Mouse (Mus musculus) limb, embryonic 10.5 days (tissue): ENCODE results near the gene Bdkrb2. TPM values are rescaled to one million over a fixed set of nuclear protein-coding genes. Genes with fewer than 3 reads are reported as not detected.

ENCODE experiments used
- DNase-seq: peaks from one replicate; pipeline ENCODE4 v3.0.0-alpha.2; 2017; ENCODE audit warnings: low spot score
- H3K27ac ChIP-seq: fragments of 300-500 bp; sonication (generic); 2 replicates; pipeline ENCODE4 v1.5.1; 2016; ENCODE audit warnings: mild to moderate bottlenecking
- H3K27me3 ChIP-seq: fragments of 300-500 bp; sonication (generic); 2 replicates; pipeline ENCODE4 v1.6.1; 2016; ENCODE audit warnings: low read depth, mild to moderate bottlenecking; ENCODE audit not compliant: poor library complexity, severe bottlenecking
- H3K36me3 ChIP-seq: fragments of 300-500 bp; sonication (generic); 2 replicates; pipeline ENCODE4 v1.6.1; 2016; ENCODE audit warnings: mild to moderate bottlenecking, moderate library complexity
- H3K4me1 ChIP-seq: fragments of 300-500 bp; sonication (generic); 2 replicates; pipeline ENCODE4 v1.6.1; 2016
- H3K4me3 ChIP-seq: fragments of 300-500 bp; sonication (generic); 2 replicates; pipeline ENCODE4 v1.5.1; 2016; ENCODE audit warnings: mild to moderate bottlenecking, moderate library complexity
- H3K9me3 ChIP-seq: fragments of 300-500 bp; sonication (generic); replicated peaks from 2 replicates; pipeline ENCODE4 v1.6.1; 2016; ENCODE audit warnings: mild to moderate bottlenecking
- WGBS: fragments of 180-500 bp; shearing (Covaris S2); methylation state at CpG from one replicate; pipeline ENCODE4 v1.1.7; 2016; 5-methylcytosine and 5-hydroxymethylcytosine counted together
- polyA plus RNA-seq: library from polyadenylated mRNA; unstranded; fragments of >200 nt; fragmentation: Nextera tagmentation; extraction: Ambion mirVana; gene quantifications from 2 replicates; pipeline ENCODE4 v1.2.1, GENCODE M21; 2016

Gene Bdkrb2
- polyA plus RNA-seq, 1 experiment from 2014 or later: 0.93 TPM

DNA sequence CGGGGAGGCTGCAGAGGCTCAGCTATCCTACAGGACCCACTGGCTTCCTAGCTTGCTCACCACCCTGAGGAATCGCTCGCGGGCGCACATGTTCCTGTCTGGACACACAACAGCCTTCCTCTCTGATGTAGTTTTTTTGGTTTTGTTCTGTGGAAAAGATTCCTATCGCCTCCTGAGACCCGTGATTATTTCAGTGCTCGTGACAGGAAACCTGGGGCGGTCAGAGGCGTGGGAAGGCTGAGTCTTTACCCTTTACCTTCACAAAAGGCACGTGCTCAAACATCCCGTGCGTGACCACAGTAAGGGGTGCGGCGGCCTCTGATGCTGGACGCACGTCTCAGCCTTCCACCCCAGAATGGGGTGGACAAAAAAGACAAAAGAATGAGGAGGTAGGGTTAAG is 17.5 kb downstream of the Bdkrb2 start:
- WGBS: 81% methylated on average over 17 of the region's 17 CpGs
- Histone ChIP-seq H3K4me1 (peaks cover 19% of the 10 kb centered on the region), H3K4me3 (no peak overlapping the region), H3K36me3 (no peaks in the 10 kb centered on the region), H3K9me3 (no peaks in the 10 kb centered on the region), H3K27me3 (no peaks in the 10 kb centered on the region), H3K27ac (no peak overlapping the region)
- no peak for DNase-seq

GRCm38 (mm10) chr12:105582486-105582885 is 19.5 kb downstream of the Bdkrb2 start:
- Histone ChIP-seq H3K27ac (no peak overlapping the region), H3K36me3 (no peaks in the 10 kb centered on the region), H3K4me3 (no peak overlapping the region), H3K27me3 (no peaks in the 10 kb centered on the region), H3K4me1 (peaks cover 19% of the 10 kb centered on the region), H3K9me3 (no peaks in the 10 kb centered on the region)
- WGBS: 68% methylated on average over 9 of the region's 9 CpGs
- no peak for DNase-seq

GRCm38 (mm10) chr12:105583484-105583883 is 20.5 kb downstream of the Bdkrb2 start:
- 33% methylated on average over 2 of the region's 2 CpGs for WGBS
- H3K4me1 ChIP-seq: peaks cover 19% of the 10 kb centered on the region
- H3K27ac ChIP-seq: 0 out of 2 replicates have a peak overlapping the region, but pooled peaks have one; percentile 1
- no peaks in the 10 kb centered on the region for H3K9me3 ChIP-seq
- H3K4me3 ChIP-seq: no peak overlapping the region
- peak; percentile 49 for DNase-seq
- H3K36me3 ChIP-seq: no peaks in the 10 kb centered on the region
- H3K27me3 ChIP-seq: no peaks in the 10 kb centered on the region

- WGBS: 15% methylated on average over 12 of the region's 12 CpGs
- no peak overlapping the region for H3K27ac ChIP-seq
These were observed 21.8 kb downstream of the Bdkrb2 start for GRCm38 (mm10) chr12:105584851-105585250.

DNA sequence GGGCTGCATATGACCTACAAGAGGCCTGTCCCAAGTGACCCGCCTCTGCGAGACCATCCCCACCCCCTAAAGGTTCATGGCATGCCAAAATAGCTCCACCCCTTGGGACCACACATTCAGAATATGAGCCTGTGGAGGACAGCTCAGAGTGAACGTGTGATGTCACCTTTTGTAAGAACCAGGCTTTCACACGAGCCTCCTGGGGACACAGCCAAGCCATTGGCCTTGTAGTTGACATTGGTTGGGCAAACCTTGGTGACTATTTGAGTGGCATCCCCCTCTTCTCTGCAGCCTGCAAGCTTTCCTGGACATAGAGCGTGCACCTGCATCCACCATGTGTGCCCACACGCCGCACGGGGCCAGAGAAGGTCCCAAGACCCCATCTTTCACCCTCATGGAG is 24.5 kb downstream of the Bdkrb2 start:
- no peak for DNase-seq
- 88% methylated on average over 8 of the region's 8 CpGs for WGBS
- Histone ChIP-seq H3K27me3 (no peaks in the 10 kb centered on the region), H3K9me3 (no peaks in the 10 kb centered on the region), H3K36me3 (no peaks in the 10 kb centered on the region), H3K4me3 (no peak overlapping the region), H3K4me1 (peaks cover 15% of the 10 kb centered on the region), H3K27ac (no peak overlapping the region)

More at GRCm38 (mm10) chr12:105584851-105585250, 21.8 kb downstream of the Bdkrb2 start:
- no peaks in the 10 kb centered on the region for H3K27me3 ChIP-seq
- no peaks in the 10 kb centered on the region for H3K9me3 ChIP-seq
- H3K4me3 ChIP-seq: no peak overlapping the region
- peak; percentile 91 for DNase-seq
- no peaks in the 10 kb centered on the region for H3K36me3 ChIP-seq
- H3K4me1 ChIP-seq: peaks cover 17% of the 10 kb centered on the region

GRCm38 (mm10) chr12:105590786-105591185 is 27.8 kb downstream of the Bdkrb2 start:
- Histone ChIP-seq H3K36me3 (no peaks in the 10 kb centered on the region), H3K4me3 (no peak overlapping the region), H3K27ac (no peak overlapping the region), H3K9me3 (no peaks in the 10 kb centered on the region), H3K4me1 (peaks cover 8% of the 10 kb centered on the region), H3K27me3 (no peaks in the 10 kb centered on the region)
- 82% methylated on average over 7 of the region's 7 CpGs for WGBS
- DNase-seq: no peak

GRCm38 (mm10) chr12:105592361-105592761 is 29.3 kb downstream of the Bdkrb2 start:
- Histone ChIP-seq H3K4me1 (peaks cover 13% of the 10 kb centered on the region), H3K27me3 (no peaks in the 10 kb centered on the region), H3K27ac (no peak overlapping the region), H3K4me3 (no peak overlapping the region), H3K9me3 (no peaks in the 10 kb centered on the region), H3K36me3 (no peaks in the 10 kb centered on the region)
- 97% methylated on average over 23 of the region's 23 CpGs for WGBS
- DNase-seq: no peak

DNA sequence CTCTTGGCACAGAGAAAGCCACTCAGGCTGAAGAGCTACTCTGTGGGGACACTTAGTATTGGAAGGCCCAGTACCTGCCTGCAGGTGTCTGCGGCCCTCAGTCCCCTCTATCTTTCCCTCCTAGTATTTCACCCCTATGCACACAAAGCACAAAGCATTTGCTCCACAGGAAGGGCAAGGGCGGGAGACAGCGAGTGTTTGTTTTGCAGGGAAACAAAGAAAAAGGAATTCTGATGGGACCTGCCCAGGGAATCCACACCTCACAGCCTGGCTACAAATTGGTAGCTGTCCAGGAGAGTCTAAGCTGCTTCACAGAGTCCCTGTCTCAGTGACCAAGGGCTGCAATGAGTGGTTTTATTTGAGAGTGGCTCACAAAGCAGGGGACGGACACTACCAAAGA is 30.4 kb downstream of the Bdkrb2 start:
- no peak for DNase-seq
- peaks cover 24% of the 10 kb centered on the region for H3K4me1 ChIP-seq
- H3K36me3 ChIP-seq: no peaks in the 10 kb centered on the region
- H3K27ac ChIP-seq: no peak overlapping the region
- no peaks in the 10 kb centered on the region for H3K9me3 ChIP-seq
- no peak overlapping the region for H3K4me3 ChIP-seq
- 77% methylated on average over 4 of the region's 4 CpGs for WGBS
- no peaks in the 10 kb centered on the region for H3K27me3 ChIP-seq

DNA sequence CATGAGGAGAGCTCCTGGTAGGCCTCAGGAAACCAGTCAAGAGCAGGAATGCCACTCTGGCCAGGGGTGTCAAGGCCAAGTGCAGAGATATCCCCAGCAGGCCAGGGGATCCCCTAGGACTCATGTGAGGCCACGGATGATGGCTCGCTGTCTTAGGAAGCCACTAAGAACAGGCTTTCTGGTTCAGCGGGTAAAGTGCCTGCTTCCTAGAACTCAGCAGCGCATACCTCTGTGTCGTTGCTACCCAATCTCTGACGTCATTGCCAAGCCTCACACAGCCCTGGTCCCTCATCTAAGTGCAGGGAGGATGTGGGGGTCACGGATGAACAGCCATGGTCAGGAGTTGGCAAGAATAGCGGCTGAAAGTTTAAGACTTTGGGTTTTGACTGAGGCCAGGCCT is 34.1 kb downstream of the Bdkrb2 start:
- peak overlapping the region; percentile 14; the same call in 1 of the 2 replicates for H3K27ac ChIP-seq
- peaks cover 44% of the 10 kb centered on the region for H3K4me1 ChIP-seq
- 90% methylated on average over 8 of the region's 8 CpGs for WGBS
- no peak overlapping the region for H3K4me3 ChIP-seq
- H3K9me3 ChIP-seq: no peaks in the 10 kb centered on the region
- no peaks in the 10 kb centered on the region for H3K36me3 ChIP-seq
- no peak for DNase-seq
- H3K27me3 ChIP-seq: no peaks in the 10 kb centered on the region

- Histone ChIP-seq H3K4me3 (no peak overlapping the region), H3K27ac (no peak overlapping the region)
- WGBS: 83% methylated on average over 10 of the region's 10 CpGs
These were observed 35.5 kb downstream of the Bdkrb2 start for GRCm38 (mm10) chr12:105598503-105598902.

GRCm38 (mm10) chr12:105599098-105599497 is 36.1 kb downstream of the Bdkrb2 start:
- H3K27me3 ChIP-seq: no peaks in the 10 kb centered on the region
- no peak overlapping the region; the same call in 1 of the 2 replicates for H3K27ac ChIP-seq
- peaks cover 45% of the 10 kb centered on the region for H3K4me1 ChIP-seq
- no peak overlapping the region for H3K4me3 ChIP-seq
- DNase-seq: no peak
- 70% methylated on average over 5 of the region's 5 CpGs for WGBS
- no peaks in the 10 kb centered on the region for H3K36me3 ChIP-seq
- no peaks in the 10 kb centered on the region for H3K9me3 ChIP-seq

More at GRCm38 (mm10) chr12:105598503-105598902, 35.5 kb downstream of the Bdkrb2 start:
- Histone ChIP-seq H3K36me3 (no peaks in the 10 kb centered on the region), H3K27me3 (no peaks in the 10 kb centered on the region), H3K9me3 (no peaks in the 10 kb centered on the region), H3K4me1 (peaks cover 44% of the 10 kb centered on the region)
- no peak for DNase-seq

GRCm38 (mm10) chr12:105601586-105601985 is 38.6 kb downstream of the Bdkrb2 start:
- 86% methylated on average over 6 of the region's 6 CpGs for WGBS
- Histone ChIP-seq H3K4me3 (no peak overlapping the region), H3K27ac (no peak overlapping the region), H3K9me3 (no peaks in the 10 kb centered on the region), H3K4me1 (peaks cover 58% of the 10 kb centered on the region), H3K36me3 (no peaks in the 10 kb centered on the region), H3K27me3 (no peaks in the 10 kb centered on the region)
- DNase-seq: no peak

GRCm38 (mm10) chr12:105602581-105603210 is 39.7 kb downstream of the Bdkrb2 start, which contains the start of gene Bdkrb1:
Gene Bdkrb1, plus strand, starts transcription at chr12:105603085.
- no peaks in the 10 kb centered on the region for H3K27me3 ChIP-seq
- WGBS: 91% methylated on average over 11 of the region's 11 CpGs
- no peaks in the 10 kb centered on the region for H3K36me3 ChIP-seq
- H3K4me1 ChIP-seq: peaks cover 50% of the 10 kb centered on the region
- no peaks in the 10 kb centered on the region for H3K9me3 ChIP-seq
- no peak within 1 kb of the TSS for H3K27ac ChIP-seq
- no peak within 1 kb of the TSS for H3K4me3 ChIP-seq
- no peak for DNase-seq

DNA sequence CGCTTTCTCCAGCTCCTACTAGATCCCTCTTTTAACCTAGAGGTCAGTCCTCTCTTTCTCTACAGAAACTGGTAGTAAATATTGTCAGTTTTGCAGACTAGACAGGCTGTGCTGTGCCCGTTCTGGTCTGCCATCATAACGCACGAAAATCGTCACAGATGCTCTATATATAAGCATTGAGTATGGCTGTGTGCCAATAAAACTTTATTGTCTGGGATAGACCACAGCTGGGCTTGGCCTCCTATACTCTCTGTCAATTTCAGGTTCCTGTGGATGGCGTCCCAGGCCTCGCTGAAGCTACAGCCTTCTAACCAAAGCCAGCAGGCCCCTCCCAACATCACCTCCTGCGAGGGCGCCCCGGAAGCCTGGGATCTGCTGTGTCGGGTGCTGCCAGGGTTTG is 40.9 kb downstream of the Bdkrb2 start:
- Histone ChIP-seq H3K4me3 (no peak overlapping the region), H3K27me3 (no peaks in the 10 kb centered on the region), H3K36me3 (no peaks in the 10 kb centered on the region), H3K4me1 (peaks cover 39% of the 10 kb centered on the region), H3K27ac (no peak overlapping the region), H3K9me3 (no peaks in the 10 kb centered on the region)
- 89% methylated on average over 11 of the region's 11 CpGs for WGBS
- no peak for DNase-seq
